Mouse (Mus musculus) forebrain, embryonic 12.5 days (tissue): Measurements from ENCODE around the gene Snapc5. TPM values are rescaled to one million over a fixed set of nuclear protein-coding genes. Genes with fewer than 3 reads are reported as not detected.

Source experiments
- ATAC-seq: fragments of 200-750 bp; cut with Nextera tagmentation; 2 replicates; pipeline ENCODE4 v1.8.0; 2017; ENCODE audit warnings: moderate TSS enrichment; ENCODE audit not compliant: low FRiP score
- H3K27ac ChIP-seq: fragments of 300-500 bp; sonication (generic); 2 replicates; pipeline ENCODE4 v1.5.1; 2016; ENCODE audit warnings: mild to moderate bottlenecking
- H3K27me3 ChIP-seq: fragments of 300-500 bp; sonication (generic); 2 replicates; pipeline ENCODE4 v1.6.1; 2016; ENCODE audit warnings: mild to moderate bottlenecking
- H3K36me3 ChIP-seq: fragments of 300-500 bp; sonication (generic); replicated peaks from 2 replicates; pipeline ENCODE4 v1.6.1; 2016; ENCODE audit warnings: mild to moderate bottlenecking
- H3K4me1 ChIP-seq: fragments of 300-500 bp; sonication (generic); 2 replicates; pipeline ENCODE4 v1.6.1; 2016
- H3K4me2 ChIP-seq: fragments of 300-500 bp; sonication (generic); 2 replicates; pipeline ENCODE4 v1.6.1; 2016; ENCODE audit warnings: mild to moderate bottlenecking, moderate library complexity
- H3K4me3 ChIP-seq: fragments of 300-500 bp; sonication (generic); replicated peaks from 2 replicates; pipeline ENCODE4 v1.5.1; 2016; ENCODE audit warnings: mild to moderate bottlenecking
- H3K9ac ChIP-seq: fragments of 300-500 bp; sonication (generic); 2 replicates; pipeline ENCODE4 v1.6.1; 2016; ENCODE audit warnings: mild to moderate bottlenecking
- H3K9me3 ChIP-seq: fragments of 300-500 bp; sonication (generic); 2 replicates; pipeline ENCODE4 v1.6.1; 2016
- WGBS: fragments of 180-500 bp; shearing (Covaris S2); methylation state at CpG from one replicate; pipeline ENCODE4 v1.1.7; 2016; 5-methylcytosine and 5-hydroxymethylcytosine counted together
- polyA plus RNA-seq: library from polyadenylated mRNA; unstranded; fragments of >200 nt; fragmentation: Nextera tagmentation; extraction: Ambion mirVana; gene quantifications from 2 replicates; pipeline ENCODE4 v1.2.1, GENCODE M21; 2016

The Snapc5 gene
- polyA plus RNA-seq, 1 experiment from 2014 or later: 35.9 TPM

GRCm38 (mm10) chr9:64207509-64208084 is 28.5 kb downstream of the Snapc5 start:
- Histone ChIP-seq H3K27me3 (no peaks in the 10 kb centered on the region), H3K4me3 (no peak overlapping the region), H3K4me1 (no peaks in the 10 kb centered on the region), H3K36me3 (peaks cover 43% of the 10 kb centered on the region), H3K27ac (no peak overlapping the region), H3K9ac (no peak overlapping the region), H3K4me2 (no peak overlapping the region), H3K9me3 (no peaks in the 10 kb centered on the region)
- no peak for ATAC-seq
- WGBS: 73% methylated on average over 3 of the region's 3 CpGs

GRCm38 (mm10) chr9:64214452-64214851 is 35.4 kb downstream of the Snapc5 start:
- H3K4me2 ChIP-seq: no peak overlapping the region
- H3K27ac ChIP-seq: no peak overlapping the region
- no peaks in the 10 kb centered on the region for H3K27me3 ChIP-seq
- 91% methylated on average over 17 of the region's 17 CpGs for WGBS
- no peak overlapping the region for H3K9ac ChIP-seq
- H3K36me3 ChIP-seq: peaks cover 16% of the 10 kb centered on the region
- H3K9me3 ChIP-seq: no peaks in the 10 kb centered on the region
- no peak for ATAC-seq
- no peak overlapping the region for H3K4me3 ChIP-seq
- no peaks in the 10 kb centered on the region for H3K4me1 ChIP-seq

- Histone ChIP-seq H3K9me3 (no peaks in the 10 kb centered on the region), H3K4me1 (no peaks in the 10 kb centered on the region), H3K36me3 (peaks cover 7% of the 10 kb centered on the region), H3K4me2 (no peak overlapping the region), H3K27ac (no peak overlapping the region), H3K27me3 (no peaks in the 10 kb centered on the region), H3K9ac (no peak overlapping the region), H3K4me3 (no peak overlapping the region)
- WGBS: 88% methylated on average over 4 of the region's 4 CpGs
- ATAC-seq: no peak
Measured at GRCm38 (mm10) chr9:64216090-64216489, 37.0 kb downstream of the Snapc5 start.

- H3K36me3 ChIP-seq: peaks cover 7% of the 10 kb centered on the region
- H3K9me3 ChIP-seq: no peaks in the 10 kb centered on the region
- no peaks in the 10 kb centered on the region for H3K4me1 ChIP-seq
- WGBS: 92% methylated on average over 2 of the region's 2 CpGs
- no peak for ATAC-seq
- no peak overlapping the region for H3K27ac ChIP-seq
- no peak overlapping the region for H3K4me3 ChIP-seq
- no peak overlapping the region for H3K9ac ChIP-seq
- H3K4me2 ChIP-seq: no peak overlapping the region
- no peaks in the 10 kb centered on the region for H3K27me3 ChIP-seq
Measured at GRCm38 (mm10) chr9:64216641-64217040, 37.6 kb downstream of the Snapc5 start.

GRCm38 (mm10) chr9:64217887-64218286 is 38.8 kb downstream of the Snapc5 start:
- ATAC-seq: no peak

GRCm38 (mm10) chr9:64219305-64219704 is 40.2 kb downstream of the Snapc5 start:
- H3K9me3 ChIP-seq: no peaks in the 10 kb centered on the region
- no peak overlapping the region for H3K4me3 ChIP-seq
- 45% methylated on average over 1 of the region's 1 CpGs for WGBS
- H3K4me2 ChIP-seq: no peak overlapping the region
- ATAC-seq: no peak
- no peak overlapping the region for H3K27ac ChIP-seq
- H3K27me3 ChIP-seq: no peaks in the 10 kb centered on the region
- no peak overlapping the region for H3K9ac ChIP-seq
- no peaks in the 10 kb centered on the region for H3K4me1 ChIP-seq
- no peaks in the 10 kb centered on the region for H3K36me3 ChIP-seq

More at GRCm38 (mm10) chr9:64217887-64218286, 38.8 kb downstream of the Snapc5 start:
- Histone ChIP-seq H3K9ac (no peak overlapping the region), H3K36me3 (no peaks in the 10 kb centered on the region), H3K27ac (no peak overlapping the region), H3K9me3 (no peaks in the 10 kb centered on the region), H3K27me3 (no peaks in the 10 kb centered on the region), H3K4me2 (no peak overlapping the region), H3K4me3 (no peak overlapping the region), H3K4me1 (no peaks in the 10 kb centered on the region)

GRCm38 (mm10) chr9:64219772-64220420 is 40.8 kb downstream of the Snapc5 start:
- Histone ChIP-seq H3K27me3 (no peaks in the 10 kb centered on the region), H3K27ac (no peak overlapping the region), H3K4me3 (no peak overlapping the region), H3K4me2 (no peak overlapping the region), H3K4me1 (no peaks in the 10 kb centered on the region), H3K9ac (no peak overlapping the region), H3K36me3 (no peaks in the 10 kb centered on the region), H3K9me3 (no peaks in the 10 kb centered on the region)
- 84% methylated on average over 10 of the region's 10 CpGs for WGBS
- ATAC-seq: no peak

- 74% methylated on average over 1 of the region's 1 CpGs for WGBS
- ATAC-seq: no peak
- H3K9me3 ChIP-seq: no peaks in the 10 kb centered on the region
Measured at GRCm38 (mm10) chr9:64220603-64221002, 41.5 kb downstream of the Snapc5 start.

GRCm38 (mm10) chr9:64221480-64221879 is 42.4 kb downstream of the Snapc5 start:
- ATAC-seq: no peak
- Histone ChIP-seq H3K9me3 (no peaks in the 10 kb centered on the region), H3K27me3 (no peaks in the 10 kb centered on the region), H3K4me2 (no peak overlapping the region), H3K36me3 (no peaks in the 10 kb centered on the region), H3K4me1 (no peaks in the 10 kb centered on the region), H3K9ac (no peak overlapping the region), H3K27ac (no peak overlapping the region), H3K4me3 (no peak overlapping the region)
- 90% methylated on average over 4 of the region's 4 CpGs for WGBS

More at GRCm38 (mm10) chr9:64220603-64221002, 41.5 kb downstream of the Snapc5 start:
- no peak overlapping the region for H3K9ac ChIP-seq
- H3K27me3 ChIP-seq: no peaks in the 10 kb centered on the region
- H3K4me1 ChIP-seq: no peaks in the 10 kb centered on the region
- no peak overlapping the region for H3K27ac ChIP-seq
- H3K4me2 ChIP-seq: no peak overlapping the region
- H3K4me3 ChIP-seq: no peak overlapping the region
- no peaks in the 10 kb centered on the region for H3K36me3 ChIP-seq

GRCm38 (mm10) chr9:64222098-64222497 is 43.0 kb downstream of the Snapc5 start:
- H3K36me3 ChIP-seq: no peaks in the 10 kb centered on the region
- no peak for ATAC-seq
- 75% methylated on average over 2 of the region's 2 CpGs for WGBS

GRCm38 (mm10) chr9:64225805-64226204 is 46.7 kb downstream of the Snapc5 start:
- no peak for ATAC-seq
- Histone ChIP-seq H3K9ac (no peak overlapping the region), H3K4me3 (no peak overlapping the region), H3K27me3 (no peaks in the 10 kb centered on the region), H3K4me1 (0 out of 2 replicates have a peak, but pooled peaks cover 5% of the 10 kb centered on the region), H3K4me2 (no peak overlapping the region), H3K9me3 (no peaks in the 10 kb centered on the region), H3K27ac (no peak overlapping the region), H3K36me3 (no peaks in the 10 kb centered on the region)

More at GRCm38 (mm10) chr9:64222098-64222497, 43.0 kb downstream of the Snapc5 start:
- Histone ChIP-seq H3K27ac (no peak overlapping the region), H3K9ac (no peak overlapping the region), H3K4me2 (no peak overlapping the region), H3K27me3 (no peaks in the 10 kb centered on the region), H3K4me1 (no peaks in the 10 kb centered on the region), H3K9me3 (no peaks in the 10 kb centered on the region), H3K4me3 (no peak overlapping the region)

- Histone ChIP-seq H3K4me2 (no peak overlapping the region), H3K9me3 (no peaks in the 10 kb centered on the region), H3K27ac (no peak overlapping the region), H3K9ac (no peak overlapping the region), H3K4me1 (peaks cover 19% of the 10 kb centered on the region), H3K27me3 (no peaks in the 10 kb centered on the region), H3K36me3 (no peaks in the 10 kb centered on the region), H3K4me3 (no peak overlapping the region)
- 87% methylated on average over 12 of the region's 12 CpGs for WGBS
- no peak for ATAC-seq
Measured at GRCm38 (mm10) chr9:64227736-64228135, 48.7 kb downstream of the Snapc5 start.

- ATAC-seq: no peak
- Histone ChIP-seq H3K36me3 (no peaks in the 10 kb centered on the region), H3K27me3 (no peaks in the 10 kb centered on the region), H3K9ac (no peak overlapping the region), H3K27ac (no peak overlapping the region), H3K4me1 (peaks cover 24% of the 10 kb centered on the region), H3K9me3 (no peaks in the 10 kb centered on the region), H3K4me3 (no peak overlapping the region), H3K4me2 (no peak overlapping the region)
Measured at GRCm38 (mm10) chr9:64228972-64229371, 49.9 kb downstream of the Snapc5 start.
